Mouse (Mus musculus) brain, embryonic 14.5 days (tissue): ENCODE data around the gene Mrps2.
"Not testable (repeated sequence)": the region's sequence is repeated elsewhere in the genome, so short reads cannot be mapped to it uniquely, and the experiment has no call there.

Experiments
- CTCF ChIP-seq: fragments of 200-500 bp; IDR thresholded peaks from 2 replicates; pipeline ENCODE4 v1.5.1; 2012; ENCODE audit warnings: inconsistent platforms, mild to moderate bottlenecking, moderate library complexity, borderline replicate concordance; ENCODE audit not compliant: insufficient read depth, insufficient read length; ENCODE audit errors: extremely low read depth
- POLR2A ChIP-seq: fragments of 200-500 bp; IDR thresholded peaks from 2 replicates; pipeline ENCODE4 v1.6.1; 2012; ENCODE audit warnings: mild to moderate bottlenecking, inconsistent platforms, borderline replicate concordance; ENCODE audit not compliant: poor library complexity, insufficient read depth, insufficient read length, severe bottlenecking; ENCODE audit errors: extremely low read depth

GRCm38 (mm10) chr2:28472011-28472410 lies 4.1 kb downstream of the Mrps2 start:
- TF ChIP-seq CTCF, POLR2A: not testable (repeated sequence)
